Mouse (Mus musculus): ENCODE data around the gene Stra8.

Gene Stra8

GRCm38 (mm10) chr6:34903441-34903840, 16.5 kb upstream of the Stra8 start:
- no peak for DNase-seq (ENCODE audit: low spot score in 2 of 2)

- DNase-seq (ENCODE audit: low spot score in 2 of 2): no peak
Observed at GRCm38 (mm10) chr6:34903851-34904250, 16.1 kb upstream of the Stra8 start.

GRCm38 (mm10) chr6:34904361-34904760, 15.6 kb upstream of the Stra8 start:
- no peak for DNase-seq (ENCODE audit: low spot score in 2 of 2)

GRCm38 (mm10) chr6:34906125-34906524, 13.8 kb upstream of the Stra8 start:
- no peak for DNase-seq (ENCODE audit: low spot score in 2 of 2)

GRCm38 (mm10) chr6:34906661-34907060, 13.3 kb upstream of the Stra8 start:
- no peak for DNase-seq (ENCODE audit: low spot score in 2 of 2)

- no peak for DNase-seq (ENCODE audit: low spot score in 2 of 2)
Observed at GRCm38 (mm10) chr6:34907121-34907614, 12.8 kb upstream of the Stra8 start.

GRCm38 (mm10) chr6:34907696-34908260, 12.2 kb upstream of the Stra8 start:
- DNase-seq (ENCODE audit: low spot score in 2 of 2): no peak

- DNase-seq (ENCODE audit: low spot score in 2 of 2): no peak
Observed at GRCm38 (mm10) chr6:34909631-34910345, 10.2 kb upstream of the Stra8 start.

- peak; percentile 91 to 92 for DNase-seq (ENCODE audit: low spot score in 2 of 2)
Observed at GRCm38 (mm10) chr6:34910371-34911219, 9.4 kb upstream of the Stra8 start, which contains the start of gene Wdr91. TSS of gene Wdr91 (minus strand) at chr6:34910876.

- no peak for DNase-seq (ENCODE audit: low spot score in 2 of 2)
Observed at GRCm38 (mm10) chr6:34913341-34914040, 6.5 kb upstream of the Stra8 start.

GRCm38 (mm10) chr6:34914462-34914861, 5.5 kb upstream of the Stra8 start:
- no peak for DNase-seq (ENCODE audit: low spot score in 2 of 2)

- DNase-seq (ENCODE audit: low spot score in 2 of 2): no peak
Observed at GRCm38 (mm10) chr6:34919146-34919545, 817 bp upstream of the Stra8 start.

- DNase-seq (ENCODE audit: low spot score in 2 of 2): no peak
Observed at GRCm38 (mm10) chr6:34920631-34921030, 668 bp downstream of the Stra8 start.

- DNase-seq (ENCODE audit: low spot score in 2 of 2): peak in 1 of 2 experiments; percentile 24
Observed at GRCm38 (mm10) chr6:34921941-34922340, 2.0 kb downstream of the Stra8 start.

- peak; percentile 57 to 61 for DNase-seq (ENCODE audit: low spot score in 2 of 2)
Observed at GRCm38 (mm10) chr6:34927156-34927555, 7.2 kb downstream of the Stra8 start.

- no peak for DNase-seq (ENCODE audit: low spot score in 2 of 2)
Observed at GRCm38 (mm10) chr6:34927594-34927993, 7.6 kb downstream of the Stra8 start.

GRCm38 (mm10) chr6:34932633-34933032, 12.7 kb downstream of the Stra8 start:
- no peak for DNase-seq (ENCODE audit: low spot score in 2 of 2)

GRCm38 (mm10) chr6:34936743-34937142, 16.8 kb downstream of the Stra8 start:
- no peak for DNase-seq (ENCODE audit: low spot score in 2 of 2)

GRCm38 (mm10) chr6:34938280-34938928, 18.4 kb downstream of the Stra8 start:
- no peak for DNase-seq (ENCODE audit: low spot score in 2 of 2)

- DNase-seq (ENCODE audit: low spot score in 2 of 2): no peak
Observed at GRCm38 (mm10) chr6:34938929-34939325, 19.0 kb downstream of the Stra8 start.

GRCm38 (mm10) chr6:34939451-34939850, 19.5 kb downstream of the Stra8 start:
- no peak for DNase-seq (ENCODE audit: low spot score in 2 of 2)

Measured in urinary bladder, postnatal 36 days (tissue).